Mouse (Mus musculus): ENCODE data around the gene Vac14. TPM values are rescaled to one million over a fixed set of nuclear protein-coding genes. Genes with fewer than 3 reads are reported as not detected.

The Vac14 gene
- polyA plus RNA-seq, 1 experiment from 2014 or later = 35.5 TPM

GRCm38 (mm10) chr8:110654075-110655060 is 36.0 kb downstream of the Vac14 start:
- Histone ChIP-seq H3K36me3 (ENCODE audit: control insufficient read depth, insufficient read depth, low read length) (peaks cover 2% of the 10 kb centered on the region; the same call in 1 of the 2 replicates), H3K4me1 (ENCODE audit: control insufficient read depth, insufficient read depth, low read length) (no peaks in the 10 kb centered on the region), H3K9me3 (ENCODE audit: control insufficient read depth, low read length) (no peaks in the 10 kb centered on the region), H3K9ac (ENCODE audit: low read length) (no peak overlapping the region), H3K27ac (ENCODE audit: low read depth, low read length) (no peak overlapping the region), H3K4me2 (ENCODE audit: low read depth) (no peak overlapping the region), H3K4me3 (ENCODE audit: low read depth, low read length) (no peak overlapping the region), H3K27me3 (ENCODE audit: control insufficient read depth, insufficient read depth, low read length) (no peaks in the 10 kb centered on the region)
- DNase-seq (ENCODE audit: low spot score) (no peak), ATAC-seq (ENCODE audit: insufficient read depth, low FRiP score, low TSS enrichment) (no peak)
- 91% methylated on average over 9 of the region's 9 CpGs for WGBS

- no peaks in the 10 kb centered on the region for H3K4me1 ChIP-seq (ENCODE audit: control insufficient read depth, insufficient read depth, low read length)
- 97% methylated on average over 1 of the region's 1 CpGs for WGBS
- no peak overlapping the region for H3K27ac ChIP-seq (ENCODE audit: low read depth, low read length)
- DNase-seq (ENCODE audit: low spot score) (no peak), ATAC-seq (ENCODE audit: insufficient read depth, low FRiP score, low TSS enrichment) (no peak)
- H3K36me3 ChIP-seq (ENCODE audit: control insufficient read depth, insufficient read depth, low read length) = peaks cover 2% of the 10 kb centered on the region; the same call in 1 of the 2 replicates
- no peaks in the 10 kb centered on the region for H3K9me3 ChIP-seq (ENCODE audit: control insufficient read depth, low read length)
- no peak overlapping the region for H3K4me2 ChIP-seq (ENCODE audit: low read depth)
- H3K27me3 ChIP-seq (ENCODE audit: control insufficient read depth, insufficient read depth, low read length) = no peaks in the 10 kb centered on the region
- H3K9ac ChIP-seq (ENCODE audit: low read length) = no peak overlapping the region
- H3K4me3 ChIP-seq (ENCODE audit: low read depth, low read length) = no peak overlapping the region
Measured at GRCm38 (mm10) chr8:110655827-110656226, 37.4 kb downstream of the Vac14 start.

GRCm38 (mm10) chr8:110657661-110658060 is 39.3 kb downstream of the Vac14 start:
- no peak overlapping the region for H3K27ac ChIP-seq (ENCODE audit: low read depth, low read length)
- no peaks in the 10 kb centered on the region for H3K27me3 ChIP-seq (ENCODE audit: control insufficient read depth, insufficient read depth, low read length)
- no peaks in the 10 kb centered on the region for H3K4me1 ChIP-seq (ENCODE audit: control insufficient read depth, insufficient read depth, low read length)
- H3K9me3 ChIP-seq (ENCODE audit: control insufficient read depth, low read length) = no peaks in the 10 kb centered on the region
- H3K36me3 ChIP-seq (ENCODE audit: control insufficient read depth, insufficient read depth, low read length) = no peaks in the 10 kb centered on the region; the same call in 1 of the 2 replicates
- no peak for ATAC-seq (ENCODE audit: insufficient read depth, low FRiP score, low TSS enrichment)
- 96% methylated on average over 2 of the region's 2 CpGs for WGBS
- no peak overlapping the region for H3K4me2 ChIP-seq (ENCODE audit: low read depth)
- no peak overlapping the region for H3K9ac ChIP-seq (ENCODE audit: low read length)
- no peak for DNase-seq (ENCODE audit: low spot score)
- no peak overlapping the region for H3K4me3 ChIP-seq (ENCODE audit: low read depth, low read length)

DNA sequence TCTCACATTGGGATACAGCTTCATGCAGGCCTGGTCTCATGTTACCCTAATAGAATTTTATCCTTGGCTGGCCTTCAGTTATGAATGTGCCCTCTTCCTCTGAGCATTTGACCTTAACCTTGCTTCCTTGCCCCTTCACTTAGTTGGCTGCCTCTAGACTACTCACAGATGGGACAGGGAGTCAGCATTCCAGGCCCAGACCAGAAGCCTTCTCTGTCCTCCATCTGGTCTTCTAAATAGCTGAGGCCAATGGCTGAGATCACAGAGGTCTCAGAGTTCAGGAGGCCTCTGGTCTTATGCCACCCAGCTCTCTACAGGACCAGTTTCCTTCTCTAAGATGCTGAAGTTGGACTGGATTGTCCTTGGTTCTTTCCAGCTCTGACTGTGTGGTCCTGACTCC is 41.7 kb downstream of the Vac14 start:
- DNase-seq (ENCODE audit: low spot score) (no peak), ATAC-seq (ENCODE audit: insufficient read depth, low FRiP score, low TSS enrichment) (no peak)
- Histone ChIP-seq H3K4me2 (ENCODE audit: low read depth) (no peak overlapping the region), H3K9me3 (ENCODE audit: control insufficient read depth, low read length) (no peaks in the 10 kb centered on the region), H3K36me3 (ENCODE audit: control insufficient read depth, insufficient read depth, low read length) (no peaks in the 10 kb centered on the region; the same call in 1 of the 2 replicates), H3K4me3 (ENCODE audit: low read depth, low read length) (no peak overlapping the region), H3K9ac (ENCODE audit: low read length) (no peak overlapping the region), H3K4me1 (ENCODE audit: control insufficient read depth, insufficient read depth, low read length) (no peaks in the 10 kb centered on the region), H3K27me3 (ENCODE audit: control insufficient read depth, insufficient read depth, low read length) (no peaks in the 10 kb centered on the region), H3K27ac (ENCODE audit: low read depth, low read length) (no peak overlapping the region)

GRCm38 (mm10) chr8:110662545-110662944 is 44.2 kb downstream of the Vac14 start:
- 83% methylated on average over 5 of the region's 5 CpGs for WGBS
- no peaks in the 10 kb centered on the region for H3K9me3 ChIP-seq (ENCODE audit: control insufficient read depth, low read length)
- H3K36me3 ChIP-seq (ENCODE audit: control insufficient read depth, insufficient read depth, low read length) = no peaks in the 10 kb centered on the region; the same call in 1 of the 2 replicates
- no peaks in the 10 kb centered on the region for H3K27me3 ChIP-seq (ENCODE audit: control insufficient read depth, insufficient read depth, low read length)
- H3K27ac ChIP-seq (ENCODE audit: low read depth, low read length) = no peak overlapping the region
- ATAC-seq (ENCODE audit: insufficient read depth, low FRiP score, low TSS enrichment) (no peak), DNase-seq (ENCODE audit: low spot score) (no peak)
- no peak overlapping the region for H3K4me3 ChIP-seq (ENCODE audit: low read depth, low read length)
- no peak overlapping the region for H3K9ac ChIP-seq (ENCODE audit: low read length)
- no peak overlapping the region for H3K4me2 ChIP-seq (ENCODE audit: low read depth)
- no peaks in the 10 kb centered on the region for H3K4me1 ChIP-seq (ENCODE audit: control insufficient read depth, insufficient read depth, low read length)

- Histone ChIP-seq H3K9me3 (ENCODE audit: control insufficient read depth, low read length) (no peaks in the 10 kb centered on the region), H3K4me3 (ENCODE audit: low read depth, low read length) (no peak overlapping the region), H3K27ac (ENCODE audit: low read depth, low read length) (no peak overlapping the region), H3K36me3 (ENCODE audit: control insufficient read depth, insufficient read depth, low read length) (no peaks in the 10 kb centered on the region; the same call in 1 of the 2 replicates), H3K9ac (ENCODE audit: low read length) (no peak overlapping the region), H3K4me2 (ENCODE audit: low read depth) (no peak overlapping the region), H3K4me1 (ENCODE audit: control insufficient read depth, insufficient read depth, low read length) (no peaks in the 10 kb centered on the region), H3K27me3 (ENCODE audit: control insufficient read depth, insufficient read depth, low read length) (no peaks in the 10 kb centered on the region)
- 81% methylated on average over 6 of the region's 6 CpGs for whole genome bisulfite sequencing
- ATAC-seq (ENCODE audit: insufficient read depth, low FRiP score, low TSS enrichment) = no peak
- DNase-seq (ENCODE audit: low spot score) = no peak
Measured at GRCm38 (mm10) chr8:110663015-110663742, 44.8 kb downstream of the Vac14 start.

DNA sequence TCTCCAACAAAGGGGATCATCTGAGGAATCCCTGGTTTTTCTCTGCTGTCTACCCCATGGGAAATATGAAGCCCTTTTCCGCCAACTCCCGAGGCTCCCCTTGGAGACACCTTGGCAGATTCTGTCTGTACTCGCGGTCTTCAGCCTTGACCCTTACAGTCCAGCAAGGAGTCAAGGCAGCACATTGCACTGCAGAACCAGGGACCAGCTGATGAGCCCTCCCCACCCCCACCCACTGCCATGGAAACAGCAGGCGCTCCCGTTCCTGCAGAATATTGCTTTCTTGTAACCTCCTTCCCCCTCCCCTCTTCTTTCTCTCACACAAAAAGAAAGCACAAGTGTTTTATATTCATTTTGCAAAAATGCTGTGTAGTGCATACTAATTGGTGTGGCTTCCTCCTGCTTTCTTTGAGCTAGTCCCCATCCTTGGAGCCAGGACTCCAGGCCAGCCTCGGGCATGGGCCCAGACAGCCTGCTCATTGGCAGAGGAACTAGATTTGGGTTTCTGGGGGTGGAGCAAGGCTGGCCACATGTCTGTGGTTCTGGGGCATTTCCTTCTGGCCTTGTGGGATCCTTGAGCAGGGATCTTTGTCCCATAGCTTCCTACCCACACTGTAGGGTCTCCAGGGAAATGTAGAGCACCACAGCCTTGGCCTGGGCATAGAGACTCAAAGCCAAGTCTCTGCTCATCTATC is 46.0 kb downstream of the Vac14 start:
- Histone ChIP-seq H3K36me3 (ENCODE audit: control insufficient read depth, insufficient read depth, low read length) (no peaks in the 10 kb centered on the region; the same call in 1 of the 2 replicates), H3K27ac (ENCODE audit: low read depth, low read length) (no peak overlapping the region), H3K9ac (ENCODE audit: low read length) (no peak overlapping the region), H3K9me3 (ENCODE audit: control insufficient read depth, low read length) (no peaks in the 10 kb centered on the region), H3K4me3 (ENCODE audit: low read depth, low read length) (no peak overlapping the region), H3K4me1 (ENCODE audit: control insufficient read depth, insufficient read depth, low read length) (no peaks in the 10 kb centered on the region), H3K27me3 (ENCODE audit: control insufficient read depth, insufficient read depth, low read length) (no peaks in the 10 kb centered on the region), H3K4me2 (ENCODE audit: low read depth) (no peak overlapping the region)
- WGBS = 73% methylated on average over 7 of the region's 7 CpGs
- DNase-seq (ENCODE audit: low spot score) (no peak), ATAC-seq (ENCODE audit: insufficient read depth, low FRiP score, low TSS enrichment) (no peak)

DNA sequence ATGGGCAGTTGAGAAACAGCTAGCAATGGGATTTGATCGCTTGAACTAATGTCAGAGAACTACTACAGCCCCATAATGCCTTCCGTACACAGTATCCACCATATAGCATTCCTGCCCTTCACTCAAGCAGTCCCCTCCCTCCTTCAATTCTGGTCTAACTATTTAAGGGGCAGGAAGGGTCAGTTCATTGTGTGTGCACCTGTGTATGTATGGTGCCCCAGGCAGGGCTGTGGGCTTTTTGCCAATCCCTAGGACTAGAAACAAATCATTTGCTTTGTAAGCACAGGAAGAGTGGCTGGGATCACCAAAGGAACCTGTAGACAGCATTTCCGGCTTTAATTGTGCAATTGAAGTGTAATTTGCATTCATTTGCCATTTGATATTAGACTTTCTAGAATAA is 46.6 kb downstream of the Vac14 start:
- Histone ChIP-seq H3K9ac (ENCODE audit: low read length) (no peak overlapping the region), H3K4me1 (ENCODE audit: control insufficient read depth, insufficient read depth, low read length) (no peaks in the 10 kb centered on the region), H3K4me2 (ENCODE audit: low read depth) (no peak overlapping the region), H3K27me3 (ENCODE audit: control insufficient read depth, insufficient read depth, low read length) (no peaks in the 10 kb centered on the region), H3K36me3 (ENCODE audit: control insufficient read depth, insufficient read depth, low read length) (no peaks in the 10 kb centered on the region; the same call in 1 of the 2 replicates), H3K9me3 (ENCODE audit: control insufficient read depth, low read length) (no peaks in the 10 kb centered on the region), H3K4me3 (ENCODE audit: low read depth, low read length) (no peak overlapping the region), H3K27ac (ENCODE audit: low read depth, low read length) (no peak overlapping the region)
- DNase-seq (ENCODE audit: low spot score) = no peak
- ATAC-seq (ENCODE audit: insufficient read depth, low FRiP score, low TSS enrichment) = no peak
- 85% methylated on average over 3 of the region's 3 CpGs for WGBS

Measured in neural tube, embryonic 11.5 days (tissue).